Mouse (Mus musculus): ENCODE data around the gene Napepld.

DNA sequence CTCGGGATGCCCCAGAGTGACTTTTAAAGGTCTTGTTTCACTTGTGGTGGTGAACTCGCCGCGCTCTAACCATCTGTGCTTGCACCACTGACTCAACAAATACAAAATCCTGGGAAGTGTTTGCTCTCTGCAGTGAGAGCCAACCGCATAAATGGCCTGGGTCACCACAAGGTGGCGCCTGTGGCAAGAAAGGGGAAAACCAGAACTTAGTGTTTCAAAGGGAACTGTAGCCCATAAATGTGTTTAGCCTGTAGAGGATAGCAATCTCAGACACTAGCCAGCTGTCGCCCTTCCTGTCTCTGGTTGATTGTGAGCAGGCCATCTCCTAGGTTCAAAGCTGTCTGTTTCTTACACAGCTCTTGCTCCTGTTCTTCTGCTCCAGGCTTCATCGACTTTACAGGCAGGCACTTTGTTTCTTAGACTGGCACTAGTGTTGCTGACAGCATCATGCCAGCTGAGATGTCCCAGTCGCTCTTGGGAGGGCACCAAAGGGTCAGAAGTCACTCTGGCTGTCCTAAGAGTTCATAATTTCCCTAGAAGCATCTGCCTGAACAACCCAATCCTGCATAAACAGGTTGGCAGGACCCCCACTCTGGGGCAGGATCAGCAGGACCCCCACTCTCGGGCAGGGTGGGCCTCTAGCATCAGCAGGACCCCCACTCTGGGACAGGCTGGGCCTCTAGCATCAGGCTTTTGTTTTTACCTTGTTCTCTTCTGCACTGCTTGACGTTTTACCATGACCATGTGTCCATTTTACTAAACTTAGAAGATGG, 42.4 kb downstream of the Napepld start:
- TF ChIP-seq POLR2A (IDR thresholded peaks at IDR 0.05; ENCODE audit: control insufficient read depth, low read depth, low read length) (no peak), CTCF (IDR thresholded peaks at IDR 0.05; ENCODE audit: control insufficient read depth, insufficient read depth, insufficient replicate concordance, low read depth, low read length) (peak; percentile 61; the same call in 1 of the 2 replicates)

Data from testis, adult 2 months (tissue).